Mouse (Mus musculus): Measurements from ENCODE around the gene Ccdc187. TPM values are rescaled to one million over a fixed set of nuclear protein-coding genes. Genes with fewer than 3 reads are reported as not detected.

The Ccdc187 gene
- polyA plus RNA-seq, 1 experiment from 2014 or later: 0.03 TPM

GRCm38 (mm10) chr2:26325386-26326181 is 31.2 kb upstream of the Ccdc187 start:
- peak; percentile 76 for ATAC-seq (ENCODE audit: insufficient read depth)
- 48% methylated on average over 15 of the region's 15 CpGs for WGBS (ENCODE audit: insufficient replicate concordance)
- no peak overlapping the region for H3K9ac ChIP-seq

GRCm38 (mm10) chr2:26324917-26325316 is 30.6 kb upstream of the Ccdc187 start:
- Histone ChIP-seq H3K9me3 (replicated peaks) (no peaks in the 10 kb centered on the region), H3K4me2 (no peak overlapping the region), H3K36me3 (replicated peaks) (no peaks in the 10 kb centered on the region), H3K4me3 (replicated peaks) (no peak overlapping the region), H3K27ac (replicated peaks) (no peak overlapping the region), H3K27me3 (no peaks in the 10 kb centered on the region), H3K4me1 (replicated peaks) (no peaks in the 10 kb centered on the region), H3K9ac (no peak overlapping the region)
- ATAC-seq (ENCODE audit: insufficient read depth): no peak
- 63% methylated on average over 2 of the region's 2 CpGs for WGBS (ENCODE audit: insufficient replicate concordance)

More at GRCm38 (mm10) chr2:26325386-26326181, 31.2 kb upstream of the Ccdc187 start:
- no peaks in the 10 kb centered on the region for H3K27me3 ChIP-seq
- no peak overlapping the region for H3K4me3 ChIP-seq (replicated peaks)
- H3K9me3 ChIP-seq (replicated peaks): no peaks in the 10 kb centered on the region
- no peak overlapping the region for H3K4me2 ChIP-seq
- no peaks in the 10 kb centered on the region for H3K4me1 ChIP-seq (replicated peaks)
- no peak overlapping the region for H3K27ac ChIP-seq (replicated peaks)
- no peaks in the 10 kb centered on the region for H3K36me3 ChIP-seq (replicated peaks)

- H3K4me3 ChIP-seq (replicated peaks): no peak overlapping the region
- H3K27me3 ChIP-seq: no peaks in the 10 kb centered on the region
- no peaks in the 10 kb centered on the region for H3K9me3 ChIP-seq (replicated peaks)
- ATAC-seq (ENCODE audit: insufficient read depth): no peak
- no peak overlapping the region for H3K27ac ChIP-seq (replicated peaks)
- no peaks in the 10 kb centered on the region for H3K4me1 ChIP-seq (replicated peaks)
- no peaks in the 10 kb centered on the region for H3K36me3 ChIP-seq (replicated peaks)
- 69% methylated on average over 13 of the region's 13 CpGs for WGBS (ENCODE audit: insufficient replicate concordance)
- no peak overlapping the region for H3K4me2 ChIP-seq
- H3K9ac ChIP-seq: no peak overlapping the region
These were observed 29.4 kb upstream of the Ccdc187 start for GRCm38 (mm10) chr2:26323589-26324325.

GRCm38 (mm10) chr2:26320245-26321185 is 26.2 kb upstream of the Ccdc187 start:
- Histone ChIP-seq H3K27ac (replicated peaks) (no peak overlapping the region), H3K9me3 (replicated peaks) (no peaks in the 10 kb centered on the region), H3K9ac (no peak overlapping the region), H3K36me3 (replicated peaks) (no peaks in the 10 kb centered on the region), H3K4me1 (replicated peaks) (peaks cover 5% of the 10 kb centered on the region), H3K27me3 (peaks cover 16% of the 10 kb centered on the region), H3K4me3 (replicated peaks) (no peak overlapping the region), H3K4me2 (no peak overlapping the region)
- ATAC-seq (ENCODE audit: insufficient read depth): no peak
- WGBS (ENCODE audit: insufficient replicate concordance): 70% methylated on average over 14 of the region's 14 CpGs

- no peak for ATAC-seq (ENCODE audit: insufficient read depth)
These were observed 25.3 kb upstream of the Ccdc187 start for GRCm38 (mm10) chr2:26319519-26320244.

GRCm38 (mm10) chr2:26319109-26319508 is 24.8 kb upstream of the Ccdc187 start:
- WGBS (ENCODE audit: insufficient replicate concordance): 67% methylated on average over 9 of the region's 9 CpGs
- no peak overlapping the region for H3K4me3 ChIP-seq (replicated peaks)
- peaks cover 8% of the 10 kb centered on the region for H3K4me1 ChIP-seq (replicated peaks)
- no peaks in the 10 kb centered on the region for H3K9me3 ChIP-seq (replicated peaks)
- no peak for ATAC-seq (ENCODE audit: insufficient read depth)
- H3K9ac ChIP-seq: no peak overlapping the region
- H3K27ac ChIP-seq (replicated peaks): no peak overlapping the region
- peaks cover 19% of the 10 kb centered on the region for H3K27me3 ChIP-seq
- no peaks in the 10 kb centered on the region for H3K36me3 ChIP-seq (replicated peaks)
- no peak overlapping the region for H3K4me2 ChIP-seq

More at GRCm38 (mm10) chr2:26319519-26320244, 25.3 kb upstream of the Ccdc187 start:
- Histone ChIP-seq H3K4me1 (replicated peaks) (peaks cover 8% of the 10 kb centered on the region), H3K27ac (replicated peaks) (no peak overlapping the region), H3K27me3 (peaks cover 19% of the 10 kb centered on the region), H3K36me3 (replicated peaks) (no peaks in the 10 kb centered on the region), H3K4me3 (replicated peaks) (no peak overlapping the region), H3K9me3 (replicated peaks) (no peaks in the 10 kb centered on the region), H3K4me2 (no peak overlapping the region), H3K9ac (no peak overlapping the region)
- 59% methylated on average over 13 of the region's 13 CpGs for WGBS (ENCODE audit: insufficient replicate concordance)

GRCm38 (mm10) chr2:26317991-26318672 is 23.8 kb upstream of the Ccdc187 start:
- 56% methylated on average over 3 of the region's 3 CpGs for WGBS (ENCODE audit: insufficient replicate concordance)

GRCm38 (mm10) chr2:26317371-26317770 is 23.0 kb upstream of the Ccdc187 start:
- WGBS (ENCODE audit: insufficient replicate concordance): 61% methylated on average over 3 of the region's 3 CpGs
- no peaks in the 10 kb centered on the region for H3K9me3 ChIP-seq (replicated peaks)
- H3K36me3 ChIP-seq (replicated peaks): no peaks in the 10 kb centered on the region
- no peak overlapping the region for H3K27ac ChIP-seq (replicated peaks)
- no peak for ATAC-seq (ENCODE audit: insufficient read depth)
- no peak overlapping the region for H3K4me2 ChIP-seq
- H3K4me3 ChIP-seq (replicated peaks): no peak overlapping the region
- H3K27me3 ChIP-seq: peaks cover 19% of the 10 kb centered on the region
- no peak overlapping the region for H3K9ac ChIP-seq
- H3K4me1 ChIP-seq (replicated peaks): peaks cover 8% of the 10 kb centered on the region

More at GRCm38 (mm10) chr2:26317991-26318672, 23.8 kb upstream of the Ccdc187 start:
- Histone ChIP-seq H3K27me3 (peaks cover 19% of the 10 kb centered on the region), H3K9ac (no peak overlapping the region), H3K9me3 (replicated peaks) (no peaks in the 10 kb centered on the region), H3K27ac (replicated peaks) (no peak overlapping the region), H3K36me3 (replicated peaks) (no peaks in the 10 kb centered on the region), H3K4me2 (no peak overlapping the region), H3K4me3 (replicated peaks) (no peak overlapping the region), H3K4me1 (replicated peaks) (peaks cover 8% of the 10 kb centered on the region)
- no peak for ATAC-seq (ENCODE audit: insufficient read depth)

- Histone ChIP-seq H3K27ac (replicated peaks) (no peak overlapping the region), H3K4me1 (replicated peaks) (peaks cover 8% of the 10 kb centered on the region), H3K4me3 (replicated peaks) (peak overlapping the region; percentile 62), H3K9me3 (replicated peaks) (no peaks in the 10 kb centered on the region), H3K4me2 (peak overlapping the region; percentile 82; the same call in 1 of the 2 replicates), H3K9ac (no peak overlapping the region), H3K36me3 (replicated peaks) (no peaks in the 10 kb centered on the region), H3K27me3 (peaks cover 19% of the 10 kb centered on the region)
- ATAC-seq (ENCODE audit: insufficient read depth): no peak
- WGBS (ENCODE audit: insufficient replicate concordance): 71% methylated on average over 9 of the region's 9 CpGs
These were observed 22.4 kb upstream of the Ccdc187 start for GRCm38 (mm10) chr2:26316576-26317246.
